ENCODE assay signal across 17 mouse cellular contexts in the genomic region with DNA sequence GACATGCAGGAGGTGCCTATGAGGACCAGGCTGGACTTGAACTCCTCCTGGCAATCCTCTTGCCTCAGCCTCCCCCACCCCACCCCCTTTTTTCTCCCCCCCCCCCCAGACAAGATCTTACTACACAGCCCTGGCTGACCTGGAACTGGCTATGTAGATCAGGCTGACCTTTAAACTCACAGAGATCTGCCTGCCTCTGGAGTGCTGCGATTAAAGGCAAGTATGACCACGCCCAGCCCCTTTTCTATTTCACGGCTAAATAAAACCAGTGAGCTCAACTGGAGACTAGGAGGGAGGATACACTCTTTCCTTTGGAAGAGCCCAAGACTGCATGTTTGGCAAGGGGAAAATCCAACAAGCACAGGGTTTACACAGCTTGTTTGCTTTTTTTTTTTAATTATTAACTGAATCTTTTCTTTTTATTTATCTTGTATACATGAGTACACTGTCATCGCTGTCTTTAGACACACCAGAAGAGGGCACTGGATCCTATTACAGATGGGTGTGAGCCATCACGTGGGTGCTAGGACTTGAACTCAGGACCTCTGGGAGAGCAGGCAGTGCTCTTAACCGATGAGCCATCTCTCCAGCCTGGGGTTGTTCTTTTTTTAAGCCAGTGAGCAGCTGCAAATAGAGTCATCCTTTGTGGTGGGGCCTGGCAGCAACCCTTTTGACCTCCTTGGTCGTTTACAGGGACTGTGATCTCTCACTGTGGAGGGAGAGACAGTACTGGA. TPM values are rescaled to one million over a fixed set of nuclear protein-coding genes. Genes with fewer than 3 reads are reported as not detected.
DNase-seq lines count a peak whose midpoint lies in the region; ATAC-seq and TF ChIP-seq lines count a peak whose summit lies in the region.
"Had no signal": no experiment of that assay in that cellular context is flagged by ENCODE, and none has a peak within 500 bp of the region (broad histone marks: within the 10 kb centered on the region; RNA-seq: fewer than 3 reads in every experiment).

No protein-coding gene starts in this region.

- no peaks in the 10 kb centered on the region for H3K27me3 ChIP-seq in testis, adult 2 months (ENCODE audit: control insufficient read depth, insufficient read depth, low read length)
- H3K27me3 ChIP-seq in erythroblast, embryonic 14.5 days (ENCODE audit: control insufficient read depth), result no peaks in the 10 kb centered on the region
- H3K27me3 ChIP-seq in liver, embryonic 13.5 days, result no peaks in the 10 kb centered on the region
- H3K27me3 ChIP-seq: embryonic facial prominence, embryonic 13.5 days; hindbrain, embryonic 13.5 days; limb, embryonic 15.5 days; neural tube, embryonic 12.5 days had no signal

- peak overlapping the region; percentile 35 for H3K4me2 ChIP-seq in liver, embryonic 13.5 days
- H3K4me2 ChIP-seq: embryonic facial prominence, embryonic 13.5 days; hindbrain, embryonic 13.5 days; limb, embryonic 15.5 days; neural tube, embryonic 12.5 days had no signal

- DNase-seq in testis, postnatal 10 days (ENCODE audit: low spot score), result no peak
- DNase-seq in liver, embryonic 13.5 days, result peak; percentile 58
- DNase-seq in gastrocnemius, postnatal 4 days (ENCODE audit: low spot score in 2 of 2), result no peak
- no peak for DNase-seq in natural killer cell, adult 2 months (ENCODE audit: low spot score in 2 of 2)
- no peak for DNase-seq in retina, postnatal 1 day

- H3K27ac ChIP-seq in testis, adult 2 months (ENCODE audit: control insufficient read depth, insufficient read depth, low read depth, low read length), result peak overlapping the region; percentile 37; the same call in 1 of the 2 replicates
- peak overlapping the region; percentile 78 for H3K27ac ChIP-seq in liver, embryonic 13.5 days
- H3K27ac ChIP-seq: embryonic facial prominence, embryonic 13.5 days; hindbrain, embryonic 13.5 days; limb, embryonic 15.5 days; neural tube, embryonic 12.5 days had no signal

- H3K36me3 ChIP-seq in testis, adult 2 months (ENCODE audit: control insufficient read depth, insufficient read depth, low read length), result no peaks in the 10 kb centered on the region
- peaks cover 36% of the 10 kb centered on the region for H3K36me3 ChIP-seq in erythroblast, embryonic 14.5 days (ENCODE audit: control insufficient read depth)
- H3K36me3 ChIP-seq in liver, embryonic 13.5 days, result no peaks in the 10 kb centered on the region

- no peaks in the 10 kb centered on the region for H3K9me3 ChIP-seq in erythroblast, embryonic 14.5 days (ENCODE audit: control insufficient read depth, low read length)
- no peaks in the 10 kb centered on the region for H3K9me3 ChIP-seq in liver, embryonic 13.5 days (replicated peaks)
- H3K9me3 ChIP-seq: embryonic facial prominence, embryonic 13.5 days; G1E; hindbrain, embryonic 13.5 days; limb, embryonic 15.5 days; neural tube, embryonic 12.5 days had no signal

- ATAC-seq in liver, embryonic 13.5 days (ENCODE audit: low read depth), result peak; percentile 83
- ATAC-seq: midbrain, embryonic 16.5 days had no signal

- whole genome bisulfite sequencing in liver, embryonic 13.5 days (ENCODE audit: insufficient replicate concordance), result 50% methylated on average over 7 of the region's 7 CpGs

- H3K4me1 ChIP-seq in testis, adult 2 months (ENCODE audit: control insufficient read depth, insufficient read depth, low read length), result peaks cover 2% of the 10 kb centered on the region; the same call in 1 of the 2 replicates
- peaks cover 45% of the 10 kb centered on the region for H3K4me1 ChIP-seq in erythroblast, embryonic 14.5 days (ENCODE audit: control insufficient read depth)
- peaks cover 56% of the 10 kb centered on the region for H3K4me1 ChIP-seq in liver, embryonic 13.5 days (replicated peaks)
- H3K4me1 ChIP-seq: hindbrain, embryonic 13.5 days; neural tube, embryonic 12.5 days had no signal

- TF ChIP-seq POLR2A in testis, adult 2 months (IDR thresholded peaks at IDR 0.05; ENCODE audit: control insufficient read depth, low read depth, low read length), result no peak

- TF ChIP-seq CTCF in testis, adult 2 months (IDR thresholded peaks at IDR 0.05; ENCODE audit: control insufficient read depth, insufficient read depth, insufficient replicate concordance, low read depth, low read length), result no peak

- no peak overlapping the region for H3K4me3 ChIP-seq in testis, adult 2 months (ENCODE audit: control insufficient read depth, low read depth, low read length)
- H3K4me3 ChIP-seq in erythroblast, embryonic 14.5 days (replicated peaks), result peak overlapping the region; percentile 8
- no peak overlapping the region for H3K4me3 ChIP-seq in liver, embryonic 13.5 days (replicated peaks)
- H3K4me3 ChIP-seq: embryonic facial prominence, embryonic 13.5 days; hindbrain, embryonic 13.5 days; limb, embryonic 15.5 days; neural tube, embryonic 12.5 days had no signal

- H3K9ac ChIP-seq in liver, embryonic 13.5 days, result peak overlapping the region; percentile 4; the same call in 1 of the 2 replicates
- H3K9ac ChIP-seq: embryonic facial prominence, embryonic 13.5 days; hindbrain, embryonic 13.5 days; limb, embryonic 15.5 days; neural tube, embryonic 12.5 days had no signal

RNA-seq across cellular contexts. Expression of a gene that starts 4.9 kb away (rescaled TPM):
- polyA plus RNA-seq in testis, adult 2 months (2012; rRNA removed), result 1.2 and 1.7 TPM in 2 replicates
- 0.03 and 0.14 TPM in 2 replicates for polyA plus RNA-seq in erythroblast, embryonic 14.5 days (2012)
- 18.6 and 19.5 TPM in 2 replicates for polyA plus RNA-seq in liver, embryonic 13.5 days (2015; fragmentation: Nextera tagmentation; extraction: Ambion mirVana)
- 10 to 100 TPM; 18.7 to 19.9 TPM for total RNA-seq in gastrocnemius, postnatal 4 days (2021)

RNA-seq across cellular contexts. Expression of a gene that starts 27.5 kb away (rescaled TPM):
- 0.40 and 0.49 TPM in 2 replicates for polyA plus RNA-seq in testis, adult 2 months (2012; rRNA removed)
- polyA plus RNA-seq in erythroblast, embryonic 14.5 days (2012), result not detected in 2 replicates
- polyA plus RNA-seq in liver, embryonic 13.5 days (2015; fragmentation: Nextera tagmentation; extraction: Ambion mirVana), result not detected in 2 replicates
- 10 to 100 TPM; 13.6 to 18.1 TPM for total RNA-seq in gastrocnemius, postnatal 4 days (2021)
- total RNA-seq: left cerebral cortex, postnatal 14 days; megakaryocyte-erythroid progenitor cell, adult 5-6 weeks had no signal
- polyA plus RNA-seq: embryonic facial prominence, embryonic 13.5 days; forebrain, embryonic 11.5 days; frontal cortex, adult 2 months; hindbrain, embryonic 13.5 days; midbrain, embryonic 16.5 days; neural tube, embryonic 12.5 days had no signal

RNA-seq across cellular contexts. Expression of a gene that starts 39.7 kb away (rescaled TPM):
- polyA plus RNA-seq in testis, adult 2 months (2012; rRNA removed), result 0.51 and 1.1 TPM in 2 replicates
- polyA plus RNA-seq in erythroblast, embryonic 14.5 days (2012), result not detected in 2 replicates
- 0.02 TPM in 1 of 2 replicates, not detected in the other for polyA plus RNA-seq in liver, embryonic 13.5 days (2015; fragmentation: Nextera tagmentation; extraction: Ambion mirVana)
- 10 to 100 TPM; 81.7 to 86.7 TPM for total RNA-seq in gastrocnemius, postnatal 4 days (2021)
- polyA plus RNA-seq: forebrain, embryonic 11.5 days; G1E; midbrain, embryonic 16.5 days had no signal
